Mouse (Mus musculus) liver, embryonic 14.5 days (tissue): Measurements from ENCODE around the gene Aasdh.

ENCODE experiments used
- CTCF ChIP-seq: IDR thresholded peaks from 2 replicates; pipeline ENCODE4 v1.5.1; 2016; ENCODE audit warnings: antibody characterized with exemption, low read depth, control low read depth
- EP300 ChIP-seq: IDR thresholded peaks from 2 replicates; pipeline ENCODE4 v1.6.1; 2016; ENCODE audit warnings: antibody characterized with exemption, low read depth

GRCm38 (mm10) chr5:76928124-76928832, 23.0 kb upstream of the Aasdh start:
- TF ChIP-seq CTCF: no peak
- TF ChIP-seq EP300: no peak
